Mouse (Mus musculus) cerebellum, adult (tissue): Measurements from ENCODE around the gene Mapk8.

ENCODE experiments used
- ATAC-seq: cut with Nextera tagmentation; 2 replicates; pipeline ENCODE4 v1.9.2; 2017; ENCODE audit warnings: mild to moderate bottlenecking, moderate library complexity, mixed read lengths; ENCODE audit not compliant: insufficient number of reproducible peaks, low FRiP score, low TSS enrichment

Mapk8 gene

GRCm38 (mm10) chr14:33400019-33400418 lies 46.9 kb downstream of the Mapk8 start:
- ATAC-seq, result no peak

GRCm38 (mm10) chr14:33398065-33398860 lies 48.7 kb downstream of the Mapk8 start:
- no peak for ATAC-seq

GRCm38 (mm10) chr14:33380830-33381457 lies 66.0 kb downstream of the Mapk8 start:
- peak; percentile 85 for ATAC-seq

- ATAC-seq, result no peak
Observed at GRCm38 (mm10) chr14:33378723-33379122, 68.2 kb downstream of the Mapk8 start.

- no peak for ATAC-seq
Observed at GRCm38 (mm10) chr14:33377211-33377610, 69.7 kb downstream of the Mapk8 start.

GRCm38 (mm10) chr14:33374089-33374488 lies 72.9 kb downstream of the Mapk8 start:
- no peak for ATAC-seq

GRCm38 (mm10) chr14:33373271-33373670 lies 73.7 kb downstream of the Mapk8 start:
- ATAC-seq, result no peak

GRCm38 (mm10) chr14:33371248-33371647 lies 75.7 kb downstream of the Mapk8 start:
- no peak for ATAC-seq

- ATAC-seq, result 0 out of 2 replicates have a peak, but pooled peaks have one; percentile 7
Observed at GRCm38 (mm10) chr14:33370056-33370455, 76.9 kb downstream of the Mapk8 start.

GRCm38 (mm10) chr14:33369375-33369774 lies 77.6 kb downstream of the Mapk8 start:
- peak; percentile 51; the same call in 1 of the 2 replicates for ATAC-seq

- ATAC-seq, result no peak
Observed at GRCm38 (mm10) chr14:33366891-33367777, 79.8 kb downstream of the Mapk8 start.

GRCm38 (mm10) chr14:33364061-33364460 lies 82.9 kb downstream of the Mapk8 start:
- no peak for ATAC-seq

GRCm38 (mm10) chr14:33363611-33364010 lies 83.3 kb downstream of the Mapk8 start:
- no peak for ATAC-seq

- ATAC-seq, result no peak
Observed at GRCm38 (mm10) chr14:33362807-33363206, 84.2 kb downstream of the Mapk8 start.

GRCm38 (mm10) chr14:33362122-33362521 lies 84.8 kb downstream of the Mapk8 start:
- no peak for ATAC-seq

GRCm38 (mm10) chr14:33361546-33361945 lies 85.4 kb downstream of the Mapk8 start:
- ATAC-seq, result no peak

GRCm38 (mm10) chr14:33358891-33359290 lies 88.1 kb downstream of the Mapk8 start:
- ATAC-seq, result no peak

GRCm38 (mm10) chr14:33357600-33358368 lies 89.2 kb downstream of the Mapk8 start:
- no peak for ATAC-seq

- no peak for ATAC-seq
Observed at GRCm38 (mm10) chr14:33355276-33355675, 91.7 kb downstream of the Mapk8 start.

- ATAC-seq, result no peak
Observed at GRCm38 (mm10) chr14:33352890-33353289, 94.1 kb downstream of the Mapk8 start.
